Mouse (Mus musculus): ENCODE results near the gene Gm6509. TPM values are rescaled to one million over a fixed set of nuclear protein-coding genes. Genes with fewer than 3 reads are reported as not detected.

Gm6509 gene
- not detected in 2 replicates for polyA plus RNA-seq (2012; rRNA removed)

GRCm38 (mm10) chr5:94623679-94624078 is at the start of gene Gm6509:
Gene Gm6509 (plus strand): TSS chr5:94623979.

GRCm38 (mm10) chr5:94616242-94616641 is 7.5 kb upstream of the Gm6509 start, which contains the start of gene Gm3147:
Gene Gm3147 (minus strand): TSS chr5:94616342.

GRCm38 (mm10) chr5:94648082-94648481 is 24.3 kb downstream of the Gm6509 start, which contains the start of gene Gm6205:
Gene Gm6205 (plus strand): TSS chr5:94648382.

Other genes with a start within 250 kb of the Gm6509 start
- not detected in 2 replicates for gene Gm7682, start 178.2 kb upstream of the Gm6509 start, polyA plus RNA-seq (2012; rRNA removed)
- gene Gm3139, start 97.7 kb upstream of the Gm6509 start, polyA plus RNA-seq (2012; rRNA removed) = not detected in 2 replicates
- gene Gm3147, start 7.6 kb upstream of the Gm6509 start, polyA plus RNA-seq (2012; rRNA removed) = not detected in 2 replicates
- not detected in 2 replicates for gene Gm6205, start 24.4 kb downstream of the Gm6509 start, polyA plus RNA-seq (2012; rRNA removed)
- gene Gm3183, start 241.5 kb downstream of the Gm6509 start, polyA plus RNA-seq (2012; rRNA removed) = not detected in 2 replicates

All from liver, embryonic 18 days (tissue).